Mouse (Mus musculus): ENCODE data around the gene Ap3b1.

GRCm38 (mm10) chr13:94454131-94454530, 95.4 kb downstream of the Ap3b1 start:
- TF ChIP-seq CTCF (IDR thresholded peaks at IDR 0.05; ENCODE audit: extremely low read depth, insufficient read depth, low read length), result no peak
- TF ChIP-seq POLR2A (IDR thresholded peaks at IDR 0.05; ENCODE audit: extremely low read depth, insufficient read depth, low read length), result no peak
